15 mouse cellular contexts compared by ENCODE assay signal in genomic region chr17:56453689-56454088, GRCm38 (mm10). TPM values are rescaled to one million over a fixed set of nuclear protein-coding genes. Genes with fewer than 3 reads are reported as not detected.
A peak's percentile ranks its signal among the peaks of the same experiment; 100 is the strongest.
DNase-seq lines count a peak whose midpoint lies in the region; ATAC-seq and TF ChIP-seq lines count a peak whose summit lies in the region.
"Had no signal": no experiment of that assay in that cellular context is flagged by ENCODE, and none has a peak within 500 bp of the region (broad histone marks: within the 10 kb centered on the region; RNA-seq: fewer than 3 reads in every experiment).

No protein-coding gene starts in this region.

- H3K27ac ChIP-seq in gastrocnemius, adult 2 months, result peak overlapping the region; percentile 92
- no peak overlapping the region for H3K27ac ChIP-seq in neural tube, embryonic 12.5 days
- no peak overlapping the region for H3K27ac ChIP-seq in neural tube, embryonic 15.5 days (replicated peaks)
- no peak overlapping the region for H3K27ac ChIP-seq in hindbrain, postnatal 0 days
- H3K27ac ChIP-seq: intestine, embryonic 15.5 days; limb, embryonic 13.5 days; macrophage had no signal

- H3K4me2 ChIP-seq in neural tube, embryonic 12.5 days (replicated peaks), result no peak overlapping the region
- no peak overlapping the region for H3K4me2 ChIP-seq in neural tube, embryonic 15.5 days
- no peak overlapping the region for H3K4me2 ChIP-seq in hindbrain, postnatal 0 days (ENCODE audit: low read depth, low read length)
- H3K4me2 ChIP-seq: heart, embryonic 12.5 days; intestine, embryonic 15.5 days; limb, embryonic 13.5 days had no signal

- 70% methylated on average over 4 of the region's 4 CpGs for WGBS in neural tube, embryonic 12.5 days
- 62% methylated on average over 4 of the region's 4 CpGs for WGBS in neural tube, embryonic 15.5 days
- WGBS in hindbrain, postnatal 0 days, result 49% methylated on average over 4 of the region's 4 CpGs

- H3K36me3 ChIP-seq in neural tube, embryonic 12.5 days, result peaks cover 98% of the 10 kb centered on the region
- H3K36me3 ChIP-seq in neural tube, embryonic 15.5 days, result peaks cover 84% of the 10 kb centered on the region
- H3K36me3 ChIP-seq in hindbrain, postnatal 0 days (ENCODE audit: insufficient read depth, low read length), result peaks cover 87% of the 10 kb centered on the region

- 0 out of 2 replicates have a peak overlapping the region, but pooled peaks have one; percentile 29 for H3K9ac ChIP-seq in neural tube, embryonic 12.5 days
- H3K9ac ChIP-seq in neural tube, embryonic 15.5 days (replicated peaks), result no peak overlapping the region
- no peak overlapping the region for H3K9ac ChIP-seq in hindbrain, postnatal 0 days (replicated peaks; ENCODE audit: low read length)
- H3K9ac ChIP-seq: heart, embryonic 12.5 days; intestine, embryonic 15.5 days; limb, embryonic 13.5 days; liver, postnatal 0 days had no signal

- no peaks in the 10 kb centered on the region for H3K27me3 ChIP-seq in neural tube, embryonic 12.5 days (replicated peaks)
- H3K27me3 ChIP-seq in neural tube, embryonic 15.5 days (replicated peaks), result no peaks in the 10 kb centered on the region
- H3K27me3 ChIP-seq in hindbrain, postnatal 0 days (ENCODE audit: insufficient read depth, low read length), result no peaks in the 10 kb centered on the region
- H3K27me3 ChIP-seq: heart, embryonic 12.5 days; intestine, embryonic 15.5 days; limb, embryonic 13.5 days had no signal

- H3K9me3 ChIP-seq in neural tube, embryonic 12.5 days, result no peaks in the 10 kb centered on the region
- no peaks in the 10 kb centered on the region for H3K9me3 ChIP-seq in neural tube, embryonic 15.5 days (replicated peaks)
- H3K9me3 ChIP-seq in hindbrain, postnatal 0 days (ENCODE audit: low read length), result no peaks in the 10 kb centered on the region
- H3K9me3 ChIP-seq: heart, embryonic 12.5 days; intestine, embryonic 15.5 days; limb, embryonic 13.5 days had no signal

- TF ChIP-seq CTCF in gastrocnemius, adult 2 months (IDR thresholded peaks at IDR 0.05), result no peak
- no peak for TF ChIP-seq CTCF in hindbrain, postnatal 0 days (IDR thresholded peaks at IDR 0.05; ENCODE audit: low read depth)

- H3K4me1 ChIP-seq in neural tube, embryonic 12.5 days, result peaks cover 2% of the 10 kb centered on the region; the same call in 1 of the 2 replicates
- peaks cover 8% of the 10 kb centered on the region for H3K4me1 ChIP-seq in neural tube, embryonic 15.5 days
- no peaks in the 10 kb centered on the region for H3K4me1 ChIP-seq in hindbrain, postnatal 0 days (ENCODE audit: insufficient read depth, low read length)
- H3K4me1 ChIP-seq: intestine, embryonic 15.5 days had no signal

- H3K4me3 ChIP-seq in gastrocnemius, adult 2 months, result peak overlapping the region; percentile 33; the same call in 1 of the 2 replicates
- H3K4me3 ChIP-seq in neural tube, embryonic 12.5 days, result no peak overlapping the region
- no peak overlapping the region for H3K4me3 ChIP-seq in neural tube, embryonic 15.5 days (replicated peaks)
- no peak overlapping the region for H3K4me3 ChIP-seq in hindbrain, postnatal 0 days (ENCODE audit: low read length)
- H3K4me3 ChIP-seq: heart, embryonic 12.5 days; intestine, embryonic 15.5 days; limb, embryonic 13.5 days had no signal

- ATAC-seq in neural tube, embryonic 12.5 days (ENCODE audit: low FRiP score, low read depth), result no peak
- no peak for ATAC-seq in neural tube, embryonic 15.5 days (ENCODE audit: low FRiP score)
- ATAC-seq in hindbrain, postnatal 0 days, result no peak
- ATAC-seq: activated CD4-positive, CD25-positive, alpha-beta regulatory T cell, adult 4 months; intestine, embryonic 15.5 days; liver, postnatal 0 days had no signal

- intact Hi-C loops in gastrocnemius, adult 2 months (cut with DNase I), result no loop called here
- intact Hi-C loops in gastrocnemius, postnatal 14 days (cut with DNase I; ENCODE audit: low total_unique reads), result no loop called here

- DNase-seq in gastrocnemius, adult 2 months, result no peak
- no peak for DNase-seq in gastrocnemius, postnatal 14 days
- peak; percentile 32 for DNase-seq in hindbrain, postnatal 0 days (ENCODE audit: low spot score)
- no peak for DNase-seq in kidney, postnatal 36 days
- no peak for DNase-seq in right cerebral cortex, postnatal 4 days
- DNase-seq: kidney, postnatal 14 days; liver, postnatal 0 days; right cerebral cortex, postnatal 14 days had no signal

RNA-seq across cellular contexts. Expression of gene Ptprs, which starts 22.6 kb away (rescaled TPM):
- 10 to 100 TPM; 29.6 to 43.1 TPM for total RNA-seq in gastrocnemius, adult 2 months (2021)
- 10 to 100 TPM; 38.2 to 44.4 TPM for total RNA-seq in gastrocnemius, postnatal 14 days (2021)
- polyA plus RNA-seq in neural tube, embryonic 12.5 days (2016; fragmentation: Nextera tagmentation; extraction: Ambion mirVana), result 294 and 314 TPM in 2 replicates
- 206 and 247 TPM in 2 replicates for polyA plus RNA-seq in neural tube, embryonic 15.5 days (2015; fragmentation: Nextera tagmentation; extraction: Ambion mirVana)
- total RNA-seq in hindbrain, postnatal 0 days (2014; rRNA removed), result 869 and 913 TPM in 2 replicates
- polyA plus RNA-seq in hindbrain, postnatal 0 days (2015; fragmentation: Nextera tagmentation; extraction: Ambion mirVana), result 196 and 198 TPM in 2 replicates

RNA-seq across cellular contexts. Expression of gene Znrf4, which starts 58.5 kb away (rescaled TPM):
- total RNA-seq in gastrocnemius, adult 2 months (2021), result not detected
- total RNA-seq in gastrocnemius, postnatal 14 days (2021), result not detected
- polyA plus RNA-seq in neural tube, embryonic 12.5 days (2016; fragmentation: Nextera tagmentation; extraction: Ambion mirVana), result not detected in 2 replicates
- polyA plus RNA-seq in neural tube, embryonic 15.5 days (2015; fragmentation: Nextera tagmentation; extraction: Ambion mirVana), result not detected in 2 replicates
- not detected in 2 replicates for total RNA-seq in hindbrain, postnatal 0 days (2014; rRNA removed)
- not detected in 2 replicates for polyA plus RNA-seq in hindbrain, postnatal 0 days (2015; fragmentation: Nextera tagmentation; extraction: Ambion mirVana)
- polyA plus RNA-seq: activated CD4-positive, CD25-positive, alpha-beta regulatory T cell, adult 4 months; heart, embryonic 12.5 days; intestine, embryonic 15.5 days; limb, embryonic 13.5 days; liver, postnatal 0 days; macrophage had no signal

Comparison
In these comparisons a context has a peak if more than half of its experiments do, and no peak if none do; other contexts are left out.
1. RNA of gene Ptprs, which starts 22.6 kb away (total RNA-seq): 869 to 913 TPM in hindbrain, postnatal 0 days; 38.2 to 44.4 TPM in gastrocnemius, postnatal 14 days and 29.6 to 43.1 TPM in gastrocnemius, adult 2 months; every median in the first group is over 10 times any median in the second.